Mouse (Mus musculus): ENCODE data around the gene Invs.
A peak's percentile ranks its signal among the peaks of the same experiment; 100 is the strongest.

Gene Invs

GRCm38 (mm10) chr4:48454106-48454773 is 174.7 kb downstream of the Invs start:
- DNase-seq (ENCODE audit: low read depth, low spot score), result peak; percentile 3

DNA sequence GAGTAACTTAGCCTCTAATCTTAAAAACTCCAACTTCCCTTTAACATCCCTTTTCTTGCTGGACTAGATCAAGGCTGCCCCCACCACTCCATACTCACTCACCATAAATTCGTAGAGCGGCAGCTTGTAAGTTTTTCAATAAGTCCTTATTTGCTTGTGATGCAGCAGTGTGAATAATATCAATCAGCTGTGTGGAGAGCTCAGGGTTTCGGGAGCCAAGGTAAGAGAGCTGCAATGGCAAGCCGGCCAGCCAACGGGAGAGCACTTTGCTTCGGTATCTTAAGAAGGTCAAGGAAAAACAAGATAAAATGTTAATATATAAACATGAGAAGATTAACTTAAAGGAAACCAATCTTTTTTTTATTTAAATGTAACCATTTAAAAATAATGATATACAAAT is 178.9 kb downstream of the Invs start:
- DNase-seq (ENCODE audit: low read depth, low spot score), result no peak

DNA sequence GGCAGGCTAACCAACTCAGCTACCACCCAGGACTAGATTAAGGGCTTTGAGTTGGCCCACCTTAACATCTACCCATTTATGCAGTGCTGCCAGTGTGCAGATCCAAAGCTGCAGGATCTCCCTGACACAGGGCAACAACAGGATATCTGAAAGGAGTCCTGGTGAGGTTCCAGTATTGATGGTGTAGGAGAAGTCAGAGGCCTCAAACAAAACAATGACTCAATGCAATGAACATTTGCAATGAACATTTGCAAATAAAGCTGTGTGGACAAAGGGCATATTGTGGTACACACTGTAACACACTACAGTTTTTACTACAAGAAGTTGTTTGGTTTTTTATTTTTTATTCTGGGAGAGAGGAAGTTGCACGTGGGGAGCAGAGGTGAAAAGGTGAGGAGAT is 181.5 kb downstream of the Invs start:
- DNase-seq (ENCODE audit: low read depth, low spot score), result no peak

DNA sequence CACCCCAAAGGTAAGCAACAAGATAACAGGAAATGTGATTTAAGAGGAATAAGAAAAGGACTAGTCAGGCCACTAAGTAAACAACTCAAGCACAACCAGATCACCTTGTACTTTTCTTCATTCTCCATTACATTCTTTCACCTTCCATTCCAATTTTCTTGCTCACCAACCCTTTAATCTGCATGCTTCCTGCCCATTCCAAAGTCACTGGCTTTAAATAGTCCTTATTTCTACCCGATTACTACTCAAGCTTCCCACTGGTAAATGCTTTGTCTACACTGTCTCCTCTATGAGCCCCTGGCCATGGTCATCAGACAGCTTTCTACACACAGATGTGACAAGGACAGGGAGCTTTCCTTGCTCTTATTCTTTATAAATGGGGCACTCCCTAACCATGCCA is 191.4 kb downstream of the Invs start:
- DNase-seq (ENCODE audit: low read depth, low spot score), result no peak

DNA sequence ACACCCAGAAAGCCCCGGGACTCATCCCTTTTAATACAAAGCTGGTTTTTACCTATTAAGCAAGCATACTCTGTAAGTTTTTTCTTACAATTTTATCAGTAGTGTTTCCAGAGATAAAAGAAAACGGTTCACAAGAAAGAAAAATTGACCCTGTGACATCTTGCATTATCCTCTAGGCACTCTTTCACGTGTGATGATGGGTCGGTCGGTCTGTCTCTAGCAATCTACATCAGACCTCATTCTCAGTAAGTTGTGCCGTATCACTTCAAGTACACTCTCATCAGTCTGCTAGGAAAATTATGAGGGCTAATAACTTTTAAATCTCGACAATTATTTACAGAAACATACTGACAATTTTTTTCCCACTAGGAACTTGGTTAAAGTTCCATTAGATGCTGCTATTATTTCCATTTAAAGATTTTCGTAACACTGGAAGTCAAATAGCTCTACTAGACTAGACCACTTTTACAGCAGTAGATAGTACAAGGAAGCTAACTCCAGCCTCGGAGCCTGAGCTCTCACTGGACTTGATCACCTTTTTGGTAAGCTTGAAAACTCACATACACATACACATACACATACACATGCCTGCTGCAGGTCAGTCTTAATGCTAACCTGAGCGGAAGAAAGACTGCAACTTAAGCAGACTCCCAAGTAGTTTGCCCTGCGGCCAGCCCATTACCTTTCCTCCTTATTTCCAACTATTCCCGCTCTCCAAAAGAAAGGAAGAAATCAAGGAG is 192.7 kb downstream of the Invs start:
- peak; percentile 11 for DNase-seq (ENCODE audit: low read depth, low spot score)

- DNase-seq (ENCODE audit: low read depth, low spot score), result peak; percentile 93
Observed at GRCm38 (mm10) chr4:48472792-48473650, 193.5 kb downstream of the Invs start, which contains the start of gene Tex10. Tex10 (minus strand) TSS chr4:48473459.

- no peak for DNase-seq (ENCODE audit: low read depth, low spot score)
Observed at GRCm38 (mm10) chr4:48473651-48474011, 194.1 kb downstream of the Invs start.

- DNase-seq (ENCODE audit: low read depth, low spot score), result peak; percentile 36
Observed at GRCm38 (mm10) chr4:48481287-48481686, 201.7 kb downstream of the Invs start.

All from forelimb bud, embryonic 11.5 days (tissue).